Mouse (Mus musculus) spleen, postnatal 14 days (tissue): ENCODE measurements around the gene Rpp25.

ENCODE experiments used
- DNase-seq, 2 experiments: peaks; one replicate each; pipeline ENCODE4 v3.0.0; 2021 to 2022; ENCODE audit warnings: low spot score in 2 of 2

Rpp25 gene

DNA sequence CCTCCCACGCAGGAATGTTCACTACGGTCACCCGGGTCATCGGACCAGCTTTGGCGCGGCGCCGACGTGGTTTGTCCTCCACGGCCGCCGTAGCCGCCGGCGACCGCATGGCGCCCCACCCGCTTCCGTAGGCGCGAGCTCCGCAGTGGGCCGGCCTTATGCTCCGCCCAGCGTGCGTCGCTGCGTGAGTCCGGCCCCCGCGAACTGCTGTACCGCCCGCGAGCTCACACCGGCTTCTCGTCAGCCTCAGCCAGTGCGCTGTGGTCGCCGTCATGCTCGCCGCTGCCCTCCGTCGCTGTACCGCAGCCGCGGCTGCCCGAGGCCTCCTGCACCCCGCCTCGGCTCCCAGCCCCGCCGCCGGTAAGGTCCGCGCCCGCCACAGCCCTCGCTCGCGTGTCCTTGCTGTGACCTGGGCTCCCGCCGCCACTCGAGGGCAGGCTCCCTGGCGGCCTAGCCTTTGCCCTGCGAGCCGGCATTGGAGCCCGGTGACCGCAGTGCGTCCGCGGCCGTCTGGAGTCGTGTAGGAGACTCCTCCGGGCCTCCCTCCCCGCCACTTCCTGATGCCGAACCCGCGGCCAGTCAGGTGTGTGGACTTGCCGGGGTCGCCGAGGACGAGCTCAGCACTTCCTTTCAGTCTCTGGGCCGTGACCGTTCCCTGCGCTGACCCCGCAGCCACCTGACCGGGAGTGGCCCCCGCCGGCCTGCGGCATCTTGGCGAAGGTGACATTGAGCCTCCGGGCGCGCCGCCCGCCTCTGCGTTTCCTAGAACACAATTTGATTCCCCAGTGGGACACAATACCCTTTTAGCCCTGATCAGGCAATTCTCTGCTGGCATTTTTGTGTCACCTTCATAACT, 17.5 kb downstream of the Rpp25 start, which contains the start of gene Cox5a:
Gene Cox5a (plus strand): TSS at position 219 of the 856 bp plus-strand sequence.
- DNase-seq, result peak; percentile 82 to 88

DNA sequence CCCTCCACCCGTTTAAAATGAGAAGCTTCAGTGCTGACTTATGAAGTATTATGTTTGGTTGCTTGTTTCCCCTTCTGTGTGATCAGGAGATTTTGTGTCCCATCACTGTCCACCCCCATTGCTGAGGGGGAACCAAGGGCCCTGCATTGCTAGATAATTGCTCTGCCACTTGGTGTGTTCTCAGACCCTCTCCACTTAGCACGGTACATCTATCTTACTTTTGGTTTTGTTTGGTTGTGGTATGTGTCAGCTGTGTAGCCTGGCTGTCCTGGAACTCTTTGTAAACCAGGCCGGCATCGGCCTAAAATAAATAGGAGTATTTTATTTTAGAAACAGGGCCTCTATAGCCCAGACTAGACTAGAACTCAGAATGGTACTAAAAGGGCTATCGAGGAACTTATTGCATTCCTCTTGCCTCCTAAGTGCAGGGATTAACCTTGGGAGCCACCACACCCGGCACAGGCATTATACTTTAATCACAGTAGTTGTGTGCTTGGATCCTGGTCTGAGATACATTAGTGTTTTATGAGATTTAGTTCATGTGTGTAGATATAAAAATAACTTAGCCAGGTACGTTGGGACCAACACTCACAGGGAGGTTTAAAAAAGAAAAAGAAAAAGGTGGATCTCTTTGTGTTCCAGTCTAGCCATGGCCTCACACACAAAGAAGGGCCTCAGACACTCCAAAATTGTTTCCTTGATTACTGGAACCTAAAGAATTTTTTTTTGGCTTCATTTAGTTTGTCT, 18.5 kb downstream of the Rpp25 start:
- no peak for DNase-seq

DNA sequence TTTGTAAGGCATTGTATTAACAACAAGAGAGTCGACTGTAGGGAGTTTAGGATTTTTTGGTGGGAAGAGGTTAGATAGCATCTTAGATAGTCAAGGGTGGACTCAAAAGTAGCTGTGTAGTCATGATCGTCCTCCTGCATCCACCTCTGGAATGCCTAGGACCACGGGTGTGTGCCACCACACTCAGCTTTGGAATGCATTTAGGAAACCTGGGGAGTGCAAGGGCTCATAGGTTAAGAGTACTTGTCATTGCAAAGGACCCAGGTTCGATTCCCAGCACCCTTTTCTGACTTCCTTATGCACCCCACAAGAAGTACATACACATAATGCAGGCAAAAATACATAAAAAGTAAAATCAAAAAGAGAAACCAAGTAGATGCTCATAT, 19.0 kb downstream of the Rpp25 start:
- DNase-seq, result no peak

DNA sequence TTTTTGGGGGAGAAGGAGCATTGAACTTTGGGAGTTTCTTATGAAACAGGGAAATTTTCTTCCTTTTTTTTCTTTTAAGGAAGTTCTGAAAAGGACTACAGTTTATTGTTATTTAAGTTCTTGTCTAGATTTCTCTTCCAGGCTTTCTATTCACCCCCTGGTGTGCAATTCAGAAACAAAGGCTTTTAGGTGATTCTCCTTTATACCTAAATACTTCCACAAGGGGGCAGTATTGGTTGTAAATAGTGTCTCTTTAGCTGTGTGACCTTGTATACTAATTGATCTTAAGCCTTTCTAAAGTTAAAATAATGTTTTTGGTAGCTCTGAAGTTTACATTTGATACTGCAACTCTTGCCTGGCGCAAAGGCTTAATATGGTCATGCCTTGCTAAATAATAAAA, 19.9 kb downstream of the Rpp25 start:
- DNase-seq, result no peak

DNA sequence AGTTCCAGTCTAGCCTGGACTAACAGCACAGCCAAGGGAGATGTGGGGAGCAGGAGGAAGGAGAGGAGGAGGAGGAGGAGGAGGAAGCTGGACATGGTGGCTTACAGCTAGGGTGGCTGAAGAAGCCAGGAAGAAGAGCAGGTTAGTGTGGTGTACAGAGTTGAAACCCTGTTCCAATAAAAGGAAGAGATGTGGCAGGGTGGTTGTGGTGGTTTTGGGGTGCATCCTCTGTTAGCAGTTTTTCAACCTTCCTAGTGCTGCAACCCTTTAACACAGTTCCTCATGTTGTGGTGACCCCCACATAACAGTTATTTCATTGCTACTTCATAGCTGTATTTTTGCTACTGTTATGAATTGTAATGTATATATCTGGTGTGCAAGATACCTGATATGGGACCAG, 20.6 kb downstream of the Rpp25 start:
- no peak for DNase-seq

DNA sequence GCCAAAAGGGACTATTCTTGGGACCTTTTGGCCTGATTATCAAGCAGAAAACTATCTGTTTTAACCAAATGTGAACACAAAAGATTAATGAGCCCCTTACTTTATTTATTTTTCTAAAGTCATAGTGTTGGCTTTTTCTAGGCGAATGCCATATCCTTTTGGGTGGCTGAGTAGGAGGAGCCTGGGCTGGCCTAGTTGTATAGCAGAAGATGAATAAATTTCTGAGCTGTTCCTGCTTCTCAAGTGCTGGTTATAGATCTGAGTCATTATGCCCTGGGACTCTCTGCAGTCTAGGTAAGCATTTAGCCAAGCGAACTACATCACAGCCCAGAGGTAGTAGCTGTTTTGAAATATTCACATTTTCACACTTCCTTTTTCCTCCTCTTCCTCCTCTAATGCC, 21.7 kb downstream of the Rpp25 start:
- DNase-seq, result no peak

DNA sequence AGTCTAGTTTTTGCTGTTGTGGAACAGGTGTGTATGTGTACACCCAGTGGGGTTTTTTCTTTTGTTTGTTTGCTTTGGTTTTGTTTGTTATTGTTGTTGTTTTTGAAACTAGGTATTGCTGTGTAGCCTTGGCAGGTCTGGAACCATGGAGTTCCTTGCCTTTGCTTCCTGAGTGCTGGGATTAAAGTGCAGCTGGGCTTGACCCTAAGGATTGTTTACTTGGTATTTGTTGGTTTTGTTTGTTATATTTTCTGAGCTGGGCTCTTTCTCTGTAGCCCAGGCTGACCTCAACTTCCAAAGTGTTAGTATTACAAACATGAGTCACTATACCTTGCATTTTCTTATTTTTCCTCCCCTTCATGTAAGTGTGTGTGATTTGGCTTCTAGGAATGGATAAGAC, 22.6 kb downstream of the Rpp25 start:
- no peak for DNase-seq

DNA sequence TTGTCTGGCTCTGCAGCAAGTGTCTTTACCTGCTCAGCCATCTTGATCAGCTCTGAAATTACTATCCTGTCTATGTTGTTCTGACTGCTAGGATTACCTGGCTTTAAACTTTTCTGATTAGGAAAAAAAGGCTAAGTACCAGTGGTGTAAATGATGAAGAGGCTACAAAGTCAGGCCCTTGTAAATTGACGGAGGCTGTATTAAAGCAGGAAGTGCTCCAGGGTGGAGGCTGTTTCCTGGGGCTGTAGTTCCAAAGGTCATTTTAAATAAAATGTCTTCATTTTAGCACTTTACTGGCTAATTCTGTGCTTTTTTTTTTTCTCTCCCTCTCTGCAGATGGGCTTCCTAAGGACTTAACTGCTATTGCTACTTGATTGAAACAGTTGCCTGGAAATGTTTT, 28.1 kb downstream of the Rpp25 start:
- DNase-seq, result no peak

DNA sequence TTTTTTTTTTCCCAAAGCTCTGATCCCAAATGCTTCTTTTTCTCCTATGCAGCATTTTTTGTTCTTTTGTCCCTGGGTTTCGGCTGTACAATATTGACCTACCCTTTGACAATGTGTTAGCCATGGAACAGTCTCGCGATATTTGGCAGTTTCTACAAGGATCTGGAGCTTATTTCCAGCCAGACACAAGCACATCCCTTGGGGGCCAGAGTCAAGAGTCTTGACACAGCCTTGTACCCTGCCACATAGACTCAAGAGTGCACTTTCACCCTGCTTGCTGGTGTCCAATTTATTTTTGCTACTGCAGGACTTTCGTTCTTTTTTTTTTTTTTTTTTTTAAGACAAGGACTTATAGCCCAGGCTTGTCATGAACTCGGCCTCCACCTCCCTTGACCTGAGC, 32.5 kb downstream of the Rpp25 start:
- no peak for DNase-seq

DNA sequence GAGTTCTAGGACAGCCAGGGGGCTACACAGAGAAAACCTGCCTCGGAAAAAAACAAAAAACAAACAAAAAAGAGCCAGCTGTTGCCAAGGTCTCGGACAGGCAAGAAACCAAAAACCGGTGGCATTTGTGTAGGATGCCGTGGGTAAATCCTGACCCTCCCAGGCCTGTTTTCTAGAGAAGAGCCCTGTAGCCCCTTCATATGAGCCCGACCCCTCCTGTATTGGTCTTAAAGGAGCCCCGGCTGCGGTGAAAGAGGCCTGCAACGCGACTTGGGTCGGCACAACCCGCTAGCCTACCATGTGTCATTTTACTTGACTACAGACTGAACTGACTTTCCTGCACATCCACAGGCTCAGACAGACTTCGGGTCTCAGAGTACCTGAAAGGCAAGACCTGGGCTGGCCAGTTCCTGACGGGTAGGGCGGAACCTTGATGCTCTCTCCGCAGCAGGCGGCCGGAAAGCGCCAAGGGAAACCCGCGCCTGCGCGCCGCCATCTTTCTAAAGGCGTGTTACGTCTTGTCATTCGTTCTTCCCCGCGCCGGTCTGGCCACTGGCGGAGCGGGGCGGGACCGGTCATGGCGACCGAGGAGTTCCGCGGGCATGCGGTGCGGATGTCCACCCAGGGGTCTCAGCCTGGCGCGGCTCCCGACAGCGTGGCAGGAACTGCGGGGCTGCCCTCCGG, 33.4 kb downstream of the Rpp25 start, which contains the start of gene Fam219b:
Gene Fam219b (plus strand): TSS at position 485 of the 684 bp plus-strand sequence.
- DNase-seq, result peak; percentile 80 to 87

DNA sequence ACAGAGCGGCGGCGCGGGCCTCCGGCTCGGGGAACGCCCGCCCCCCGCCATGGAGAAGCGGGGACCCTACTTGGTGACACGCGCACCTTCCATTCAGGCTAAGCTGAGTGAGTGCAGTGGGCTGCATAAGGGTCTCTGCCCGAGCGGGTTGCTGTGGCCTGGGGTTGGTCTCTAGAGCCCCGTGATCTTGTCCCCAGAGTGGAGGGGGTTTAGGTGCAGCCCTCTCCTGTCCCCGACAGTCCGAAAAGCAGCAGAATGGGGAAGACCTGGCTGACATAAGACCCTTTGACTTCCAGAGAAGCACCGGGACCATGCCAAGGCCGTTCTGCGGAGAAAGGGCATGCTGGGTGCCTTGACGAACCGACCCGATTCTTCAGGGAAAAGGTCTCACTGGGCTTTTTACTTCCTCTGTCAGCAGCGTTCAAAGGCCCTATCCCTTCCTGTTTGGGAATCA, 33.9 kb downstream of the Rpp25 start:
- DNase-seq, result no peak

DNA sequence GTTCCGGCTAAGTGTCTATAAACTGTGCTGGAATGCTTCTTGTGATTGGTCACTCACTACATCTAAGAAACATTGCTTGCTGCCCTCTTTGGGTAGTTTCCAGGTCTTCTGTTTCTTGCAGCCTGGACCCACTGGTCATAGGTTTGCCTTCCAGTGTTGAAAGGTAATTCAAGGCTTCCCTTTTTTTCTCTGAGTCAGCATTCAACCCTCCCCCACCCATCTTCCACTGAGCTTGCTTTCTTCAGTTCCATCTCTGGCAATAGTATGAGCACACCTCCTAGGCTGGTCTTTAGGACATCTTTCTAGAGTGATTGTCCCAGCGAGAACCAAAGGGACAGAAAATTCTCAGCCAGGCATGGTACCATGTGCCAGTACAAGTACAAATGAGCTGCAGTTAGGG, 35.7 kb downstream of the Rpp25 start:
- no peak for DNase-seq

DNA sequence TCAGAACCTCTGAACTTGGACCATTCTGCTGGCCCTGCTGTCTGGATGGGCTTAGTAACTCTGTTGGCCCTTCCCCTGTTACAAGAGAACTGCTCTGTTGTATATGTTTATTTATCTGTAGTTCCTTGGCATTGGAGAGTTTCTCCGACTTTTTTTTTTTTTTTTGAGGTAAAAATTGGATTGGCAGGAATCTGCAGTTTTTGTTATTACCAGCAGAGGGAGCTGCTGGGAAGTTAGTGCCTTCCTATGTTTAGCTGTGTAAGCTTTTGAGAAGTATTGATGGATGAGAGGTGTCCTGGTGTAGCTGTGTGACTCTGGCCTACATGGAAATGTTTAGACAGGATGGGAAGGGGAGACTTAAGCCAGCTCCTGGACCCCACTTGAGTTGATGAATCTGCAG, 37.5 kb downstream of the Rpp25 start:
- DNase-seq, result peak in 1 of 2 experiments; percentile 31

DNA sequence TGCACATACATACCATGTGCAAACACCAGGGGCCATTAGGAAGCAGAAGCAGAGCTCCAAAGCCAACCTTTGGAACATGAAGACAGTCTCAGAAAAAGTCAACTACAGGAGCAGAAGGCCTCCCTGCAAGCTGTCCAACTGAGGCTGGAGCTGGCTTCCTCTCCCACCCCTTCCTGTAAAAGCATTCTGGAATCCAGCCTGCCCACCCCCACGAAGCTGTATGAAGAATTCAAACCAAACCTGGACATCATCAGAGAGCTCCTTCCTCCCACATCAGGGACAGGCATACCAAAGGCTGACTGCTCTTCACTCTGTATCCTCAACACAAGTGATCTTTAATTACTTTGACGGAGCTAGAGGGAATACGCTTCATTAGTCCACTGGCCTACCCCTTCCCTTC, 40.1 kb downstream of the Rpp25 start:
- DNase-seq, result no peak

DNA sequence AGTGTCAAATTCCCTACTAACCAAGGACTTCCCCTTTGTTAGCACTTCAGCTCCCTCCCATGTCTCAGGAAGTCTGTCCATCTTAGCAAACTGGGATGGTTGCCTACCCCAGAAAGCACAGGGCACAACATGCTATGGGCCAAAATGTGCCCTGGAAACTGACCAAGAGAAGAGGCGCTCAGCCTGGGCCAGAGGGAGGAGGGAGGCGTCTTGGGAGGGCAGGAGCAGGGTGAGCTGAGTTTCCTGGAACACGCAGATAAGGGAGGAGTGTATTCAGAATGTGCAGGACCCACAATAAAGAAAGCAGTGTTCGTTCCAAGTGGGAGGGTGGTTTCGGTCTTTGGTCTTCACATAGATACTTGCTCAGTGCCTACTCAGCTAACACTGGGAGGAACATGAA, 43.5 kb downstream of the Rpp25 start:
- no peak for DNase-seq

DNA sequence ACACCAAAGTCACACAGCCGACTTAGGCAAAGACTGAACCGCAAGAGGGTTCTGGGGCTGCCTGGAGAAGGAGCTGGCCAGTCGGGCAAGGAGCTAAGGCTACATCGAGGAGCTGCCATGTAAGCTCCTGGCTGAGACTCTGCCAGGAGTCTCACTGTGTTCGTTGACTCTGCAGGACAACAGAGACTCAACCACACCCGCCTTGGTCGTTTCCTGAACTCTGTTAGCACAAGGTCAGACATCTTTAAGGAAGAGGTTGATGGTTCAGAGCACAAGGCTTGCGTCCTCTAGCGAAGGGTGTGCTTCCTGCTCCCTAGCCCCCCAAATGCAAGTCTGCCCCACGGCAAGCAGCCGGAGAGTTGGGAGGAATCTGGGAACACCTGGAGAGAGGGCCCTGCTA, 44.0 kb downstream of the Rpp25 start:
- DNase-seq, result no peak

DNA sequence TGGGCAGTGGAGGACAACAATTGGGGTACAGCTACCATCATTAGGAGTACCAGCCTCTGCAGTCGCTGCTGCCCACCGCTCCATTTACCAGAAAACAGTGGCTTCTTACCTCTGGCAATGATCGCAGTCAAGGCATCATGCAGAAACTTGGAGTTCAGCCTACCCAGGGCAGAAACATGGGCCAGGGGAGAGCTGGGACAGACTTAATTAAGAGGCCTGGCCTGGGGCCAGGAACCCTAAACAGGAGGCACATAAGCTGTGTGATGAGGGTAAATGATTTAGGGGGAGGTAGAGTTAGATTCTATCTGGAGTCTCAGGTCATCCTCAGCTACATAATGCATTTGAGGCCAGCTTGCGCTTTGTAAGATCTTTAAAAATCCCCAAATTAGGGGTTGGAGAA, 45.4 kb downstream of the Rpp25 start:
- no peak for DNase-seq

DNA sequence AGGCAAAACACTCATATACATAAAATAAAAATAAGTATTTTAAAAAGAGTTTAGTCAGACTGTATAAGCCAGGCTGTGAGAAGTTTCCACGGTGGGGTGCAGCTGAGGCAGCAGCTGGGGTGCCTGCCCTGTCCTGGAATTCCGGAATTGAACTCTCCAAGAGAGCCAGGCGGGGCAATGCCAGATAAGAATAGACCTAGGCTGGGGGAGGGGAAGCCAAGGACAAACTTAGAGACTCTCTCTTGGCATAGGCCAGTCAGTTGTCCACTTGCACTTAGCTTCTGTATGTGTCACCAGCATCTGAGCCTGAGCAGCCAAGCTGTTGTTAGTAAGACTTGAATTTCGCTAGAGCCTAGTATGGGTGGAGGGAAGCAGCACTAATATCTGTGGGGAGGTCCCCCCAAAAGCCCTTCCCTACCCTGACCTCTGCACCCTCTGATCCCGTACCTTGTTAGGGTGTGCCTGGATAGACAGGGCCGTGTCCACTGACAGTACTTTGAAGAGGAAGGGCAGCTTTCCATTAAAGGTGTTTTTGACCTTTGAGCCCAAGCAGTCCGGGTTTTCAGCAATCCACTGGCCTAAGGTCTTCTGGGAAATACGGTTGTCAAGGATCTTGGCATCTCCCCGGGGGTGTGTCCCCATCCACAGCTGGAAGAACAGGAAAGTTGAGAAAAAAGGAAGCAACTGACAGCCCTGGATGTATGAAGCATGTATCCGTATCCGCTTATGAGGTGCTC, 46.5 kb downstream of the Rpp25 start:
- DNase-seq, result no peak

DNA sequence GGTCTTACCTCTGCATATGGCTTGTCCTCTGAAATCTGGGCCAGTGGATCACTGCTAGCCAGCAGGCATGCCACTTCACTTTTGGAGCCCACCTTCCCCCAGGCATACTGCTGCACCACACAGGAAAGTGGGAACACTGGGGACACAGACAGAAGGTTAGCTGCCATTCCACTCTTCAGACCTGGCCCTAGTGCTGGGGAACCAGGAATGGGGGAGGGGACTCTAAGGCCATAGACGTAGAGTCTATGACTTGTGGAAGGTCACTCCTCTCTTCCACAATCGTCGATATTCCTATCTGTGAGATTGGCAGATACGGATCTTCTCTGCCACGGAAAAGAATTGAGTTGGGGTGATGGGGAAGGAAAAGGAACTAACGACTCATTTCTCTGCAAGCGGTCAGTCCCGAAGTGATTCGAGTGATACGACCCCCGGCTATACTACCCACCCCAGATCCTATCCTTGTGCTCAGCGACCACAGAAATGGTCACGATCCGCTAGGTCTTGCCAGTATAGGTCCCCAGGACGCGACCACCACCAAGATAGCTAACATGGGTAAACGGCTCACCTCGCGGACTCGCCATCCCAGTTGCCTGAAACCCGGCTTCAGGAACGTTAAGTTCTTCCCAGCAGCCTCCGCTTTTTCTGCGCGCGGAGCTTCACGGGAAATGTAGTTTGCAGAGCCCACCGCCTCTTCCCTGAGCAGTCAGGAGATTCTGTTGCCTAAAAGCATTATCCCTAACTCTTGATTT, 48.5 kb downstream of the Rpp25 start, which contains the start of gene Mpi:
Gene Mpi (minus strand): TSS at position 625 of the 749 bp plus-strand sequence.
- peak in 1 of 2 experiments; percentile 42 for DNase-seq

DNA sequence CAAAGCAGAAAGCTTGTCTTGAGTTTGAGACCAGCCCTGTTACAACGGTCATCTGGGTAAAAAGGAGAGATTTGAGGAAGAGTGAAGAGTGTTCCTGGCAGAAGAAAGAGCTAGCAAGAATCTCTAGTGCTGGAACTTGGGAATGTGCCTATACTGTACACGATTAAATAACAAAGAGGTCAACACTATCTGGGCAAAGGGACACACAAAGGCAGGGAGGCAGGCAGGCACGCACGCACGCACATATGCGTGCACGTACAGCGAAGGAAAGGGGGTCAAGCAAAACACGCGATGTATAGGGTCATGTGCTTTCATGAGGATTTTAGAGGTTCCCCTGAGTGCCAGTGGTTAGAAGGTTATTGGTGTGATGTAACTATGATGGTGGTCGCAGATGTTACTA, 49.3 kb downstream of the Rpp25 start:
- no peak for DNase-seq

DNA sequence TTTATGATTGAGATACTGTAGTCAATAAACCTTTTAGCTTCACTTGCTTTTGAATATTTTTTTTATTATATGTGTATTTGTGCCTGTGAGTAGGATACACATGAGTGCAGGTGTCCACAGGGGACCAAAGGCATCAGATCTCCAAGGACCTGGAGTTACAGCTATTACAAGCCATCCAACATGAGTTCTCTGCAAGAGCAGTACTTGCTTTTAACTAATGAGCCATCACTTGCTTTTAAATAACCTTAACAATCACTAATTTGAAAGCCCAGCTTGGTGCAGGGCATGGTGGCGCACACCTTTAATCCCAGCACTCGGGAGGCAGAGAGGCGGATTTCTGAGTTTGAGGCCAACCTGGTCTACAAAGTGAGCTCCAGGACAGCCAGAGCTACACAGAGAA, 50.9 kb downstream of the Rpp25 start:
- no peak for DNase-seq
